Mouse (Mus musculus): Measurements from ENCODE around the gene Per1.

Gene Per1

DNA sequence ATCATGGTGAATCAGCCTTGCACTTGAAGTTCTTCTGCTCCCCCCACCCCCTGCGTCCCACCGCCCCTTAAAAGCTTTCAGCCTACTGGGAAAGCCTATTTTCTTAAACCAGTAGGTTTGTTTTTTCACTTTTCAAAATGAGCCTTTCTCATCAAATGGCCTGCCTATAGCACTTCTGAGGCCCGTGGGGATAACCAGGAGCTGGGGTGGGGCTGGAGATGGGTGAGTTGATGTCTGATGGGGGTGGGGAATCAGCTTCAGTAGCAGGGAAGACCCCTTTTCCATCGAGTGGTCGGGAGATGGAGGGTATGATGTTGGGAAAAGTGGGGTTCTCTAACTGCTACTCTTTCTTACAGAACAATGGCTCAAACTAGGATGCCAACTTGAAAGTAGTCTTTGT, 21.8 kb downstream of the Per1 start:
- no peak for DNase-seq (ENCODE audit: low spot score)

DNA sequence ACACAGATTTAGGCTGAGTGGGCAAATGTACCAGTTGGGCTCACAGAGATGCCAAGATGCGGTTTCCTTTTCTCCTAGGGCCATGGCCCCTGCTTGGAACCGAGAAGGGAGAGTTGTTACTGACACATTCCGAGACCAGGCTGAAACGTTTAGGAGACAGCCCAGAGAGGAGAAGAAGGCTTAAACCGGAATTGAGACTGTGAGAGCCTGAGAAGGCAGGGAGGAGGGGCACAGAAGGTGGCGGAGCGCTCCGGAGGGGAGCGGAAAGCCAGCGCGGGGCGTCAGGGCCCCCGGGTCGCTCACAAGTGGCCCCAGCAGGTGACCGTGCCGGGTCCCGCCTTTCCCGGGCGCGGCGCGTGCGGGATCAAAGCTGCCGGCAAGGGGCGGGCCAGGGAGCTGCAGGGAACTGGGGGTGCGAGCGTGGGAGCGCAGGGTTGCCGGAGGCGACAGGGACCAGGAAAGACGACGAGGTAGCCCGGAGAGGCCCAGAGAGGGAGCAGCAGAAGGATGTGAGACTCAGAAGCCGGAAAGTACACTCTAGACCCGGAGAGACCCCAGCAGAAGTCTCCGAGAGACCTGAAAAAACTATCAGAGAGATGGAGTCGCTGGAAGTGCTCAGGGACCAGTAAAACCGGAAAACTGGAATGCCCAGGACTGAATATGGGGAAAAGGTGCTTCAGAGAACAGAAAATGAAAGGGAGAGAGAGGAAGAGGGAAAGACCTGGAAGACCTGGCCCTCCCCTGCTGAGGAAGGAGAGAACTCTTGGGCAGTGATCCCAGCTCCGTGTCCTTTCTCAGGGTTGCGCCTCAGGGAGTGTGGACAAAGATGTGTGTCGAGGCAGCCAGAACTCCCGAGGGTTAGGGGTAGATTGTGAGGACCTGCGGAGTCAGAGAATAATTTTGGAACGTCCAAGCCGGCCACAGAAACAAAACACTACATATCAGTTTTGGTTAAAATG, 23.0 kb downstream of the Per1 start:
- DNase-seq (ENCODE audit: low spot score): peak; percentile 73

DNA sequence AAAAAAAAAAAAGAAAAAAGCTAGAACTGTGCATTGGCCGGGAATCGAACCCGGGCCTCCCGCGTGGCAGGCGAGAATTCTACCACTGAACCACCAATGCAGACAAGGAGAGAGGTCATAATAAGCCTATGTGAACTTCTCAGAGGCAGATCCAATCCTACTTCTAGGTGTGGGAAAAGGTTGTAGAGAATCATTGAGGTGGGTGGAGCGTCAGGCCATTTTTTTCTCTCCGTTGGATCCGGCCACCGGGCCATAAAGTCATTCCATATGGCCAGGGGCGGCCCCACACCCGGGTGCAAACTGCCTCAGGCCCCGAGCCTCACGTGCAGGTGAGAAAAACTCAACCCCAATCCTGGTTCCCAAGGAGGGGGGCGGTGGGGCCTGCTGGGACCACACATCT, 23.7 kb downstream of the Per1 start:
- peak; percentile 89 for DNase-seq (ENCODE audit: low spot score)

DNA sequence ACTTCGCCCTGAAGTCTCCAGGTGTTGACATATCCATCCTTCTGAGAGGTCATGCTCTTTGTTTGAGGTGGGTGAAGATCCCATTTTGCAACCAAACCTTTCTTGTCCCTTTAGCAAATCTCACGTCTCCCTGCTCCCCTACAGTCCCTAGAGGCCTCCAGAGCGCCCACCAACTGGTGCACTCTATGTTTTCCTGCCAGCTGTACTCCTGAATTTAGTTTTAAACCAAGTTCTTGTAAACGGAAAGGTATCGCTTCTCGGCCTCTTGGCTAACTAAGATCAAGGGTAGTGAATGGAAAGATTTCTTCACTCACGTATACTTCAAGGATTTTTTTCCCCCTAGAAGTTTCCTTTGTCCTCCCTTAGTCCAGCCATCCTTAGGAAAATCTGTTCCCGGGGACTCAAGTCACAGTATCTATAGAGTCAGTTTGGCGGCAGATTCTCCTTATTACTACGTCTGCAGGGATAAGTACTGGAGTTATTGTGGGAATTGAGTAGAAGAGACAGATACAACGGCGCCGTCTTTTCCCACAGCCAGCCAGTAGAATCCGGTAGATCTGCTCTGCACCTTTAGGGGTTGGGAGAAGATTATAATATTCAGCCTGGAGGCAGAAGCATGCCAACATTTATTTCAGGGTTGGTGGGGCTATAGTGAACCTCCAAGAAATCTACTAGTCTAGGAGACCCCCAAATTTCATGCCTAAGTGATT, 24.6 kb downstream of the Per1 start:
- no peak for DNase-seq (ENCODE audit: low spot score)

DNA sequence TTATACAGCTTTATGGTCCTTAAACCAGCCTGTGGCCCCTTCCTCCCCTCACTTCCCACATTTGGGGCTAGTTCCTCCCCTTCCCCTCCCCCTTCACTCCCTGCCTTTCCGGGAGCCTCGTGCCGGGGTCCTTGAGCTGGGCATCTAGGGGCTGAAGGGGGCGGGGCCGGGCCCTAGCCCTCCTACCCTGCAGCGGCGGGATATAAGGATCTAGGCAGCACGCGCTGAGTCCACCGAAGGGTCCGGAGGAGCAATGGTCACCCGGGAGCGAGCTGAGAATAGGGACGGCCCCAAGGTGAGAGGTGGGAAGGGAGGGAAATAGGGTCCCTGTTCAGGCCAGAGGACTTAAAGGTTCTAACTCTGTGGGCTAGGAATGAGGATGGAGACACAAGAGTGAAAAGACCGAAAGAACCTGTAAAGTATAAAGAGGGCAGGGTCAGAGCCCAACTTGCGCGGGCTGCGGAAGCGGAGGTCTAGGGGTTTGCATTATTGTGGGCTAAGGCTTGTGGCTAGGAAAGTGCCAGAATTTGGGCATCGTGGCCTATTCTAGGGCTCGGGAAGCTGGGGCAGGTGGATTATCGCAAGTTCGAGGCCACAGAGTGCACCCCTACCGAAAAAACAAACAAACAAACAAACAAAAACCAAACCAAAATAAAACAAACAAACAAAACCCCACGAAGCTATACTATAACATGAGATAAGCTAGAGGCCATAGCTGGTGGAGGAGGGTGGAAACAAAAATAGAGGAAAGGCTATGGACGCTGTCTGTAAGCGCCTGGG, 25.4 kb downstream of the Per1 start, which contains the start of gene Hes7:
Gene Hes7 (plus strand): TSS at position 184 of the 780 bp plus-strand sequence.
- DNase-seq (ENCODE audit: low spot score): peak; percentile 68

DNA sequence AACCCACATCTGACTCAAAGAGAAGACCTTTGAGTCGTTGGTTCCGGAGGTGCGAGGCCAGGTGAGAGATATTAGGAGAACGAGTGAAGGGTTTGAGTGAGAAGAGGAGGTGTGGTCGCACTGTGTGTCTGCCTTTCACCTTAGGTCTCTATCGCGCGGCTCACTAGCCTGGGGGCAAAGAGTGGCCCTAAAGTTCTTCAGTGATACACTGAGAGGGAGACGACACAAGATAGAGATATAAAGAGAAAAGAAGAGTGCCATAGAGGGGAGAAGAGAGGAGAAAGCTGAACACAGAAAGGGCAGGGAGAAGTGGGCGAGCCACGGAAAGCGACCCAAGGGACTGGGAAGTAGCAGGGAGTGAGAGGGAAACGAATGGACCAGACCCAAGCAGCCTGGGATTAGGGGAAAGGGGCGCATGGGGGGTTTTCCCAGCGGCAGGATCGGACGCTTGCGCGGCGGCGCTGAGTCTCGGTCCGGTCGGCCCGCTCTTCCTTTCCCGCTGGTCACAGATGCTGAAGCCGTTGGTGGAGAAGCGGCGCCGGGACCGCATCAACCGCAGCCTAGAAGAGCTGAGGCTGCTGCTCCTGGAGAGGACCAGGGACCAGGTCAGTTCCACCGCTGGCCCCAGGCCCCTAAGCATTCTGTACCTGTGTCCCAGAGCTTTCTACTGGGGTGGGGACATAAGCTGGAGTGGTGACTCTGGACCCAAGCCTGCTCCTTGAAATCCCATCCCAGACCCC, 26.2 kb downstream of the Per1 start:
- peak; percentile 44 for DNase-seq (ENCODE audit: low spot score)

DNA sequence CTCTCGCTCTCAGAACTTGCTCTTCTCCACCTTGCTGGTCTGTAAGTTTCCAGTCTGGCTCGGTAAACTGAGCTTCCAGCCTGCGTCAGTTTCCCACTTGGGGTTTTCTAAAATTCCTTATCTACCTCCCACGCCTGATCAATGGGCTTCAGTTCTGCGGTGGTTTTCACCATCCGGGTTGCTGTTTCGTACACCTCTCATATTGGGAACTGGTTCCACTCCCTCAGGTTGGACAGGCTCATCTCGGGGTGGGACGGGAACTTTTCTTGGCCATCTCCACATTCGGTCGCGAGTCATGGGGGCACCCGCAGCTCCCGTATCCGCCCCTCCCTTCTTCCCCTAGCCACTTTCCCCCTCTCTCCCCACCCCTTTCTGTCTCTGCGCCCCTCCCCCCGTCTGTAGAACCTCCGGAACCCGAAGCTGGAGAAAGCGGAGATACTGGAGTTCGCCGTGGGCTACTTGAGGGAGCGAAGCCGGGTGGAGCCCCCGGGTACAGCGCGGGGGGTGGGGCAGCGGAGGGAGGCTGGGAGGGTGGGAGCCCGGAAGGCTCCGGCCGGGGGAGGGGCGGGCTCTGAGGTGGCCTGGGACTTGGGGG, 26.8 kb downstream of the Per1 start:
- peak; percentile 28 for DNase-seq (ENCODE audit: low spot score)

DNA sequence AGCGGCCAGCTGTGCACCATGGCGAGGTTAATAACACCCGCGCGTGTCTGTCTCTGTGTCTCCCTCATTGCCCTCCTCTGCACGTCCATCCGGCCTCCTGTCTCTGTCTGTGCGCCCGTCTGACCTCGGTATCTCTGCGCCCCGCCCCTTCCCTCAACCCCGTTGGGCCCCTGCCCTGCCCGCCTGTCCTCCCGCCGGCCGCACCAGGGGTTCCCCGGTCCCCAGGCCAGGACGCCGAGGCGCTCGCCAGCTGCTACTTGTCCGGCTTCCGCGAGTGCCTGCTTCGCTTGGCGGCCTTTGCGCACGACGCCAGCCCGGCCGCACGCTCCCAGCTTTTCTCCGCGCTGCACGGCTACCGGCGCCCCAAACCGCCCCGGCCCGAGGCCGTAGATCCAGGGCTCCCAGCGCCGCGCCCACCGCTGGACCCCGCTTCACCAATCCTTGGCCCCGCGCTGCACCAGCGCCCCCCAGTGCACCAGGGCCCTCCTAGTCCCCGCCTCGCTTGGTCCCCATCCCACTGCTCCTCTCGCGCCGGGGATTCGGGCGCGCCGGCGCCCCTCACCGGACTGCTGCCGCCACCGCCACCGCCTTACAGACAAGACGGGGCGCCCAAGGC, 27.4 kb downstream of the Per1 start, which contains the start of gene 9130213A22Rik:
Gene 9130213A22Rik (minus strand): TSS at position 254 of the 616 bp plus-strand sequence.
- peak; percentile 94 for DNase-seq (ENCODE audit: low spot score)

DNA sequence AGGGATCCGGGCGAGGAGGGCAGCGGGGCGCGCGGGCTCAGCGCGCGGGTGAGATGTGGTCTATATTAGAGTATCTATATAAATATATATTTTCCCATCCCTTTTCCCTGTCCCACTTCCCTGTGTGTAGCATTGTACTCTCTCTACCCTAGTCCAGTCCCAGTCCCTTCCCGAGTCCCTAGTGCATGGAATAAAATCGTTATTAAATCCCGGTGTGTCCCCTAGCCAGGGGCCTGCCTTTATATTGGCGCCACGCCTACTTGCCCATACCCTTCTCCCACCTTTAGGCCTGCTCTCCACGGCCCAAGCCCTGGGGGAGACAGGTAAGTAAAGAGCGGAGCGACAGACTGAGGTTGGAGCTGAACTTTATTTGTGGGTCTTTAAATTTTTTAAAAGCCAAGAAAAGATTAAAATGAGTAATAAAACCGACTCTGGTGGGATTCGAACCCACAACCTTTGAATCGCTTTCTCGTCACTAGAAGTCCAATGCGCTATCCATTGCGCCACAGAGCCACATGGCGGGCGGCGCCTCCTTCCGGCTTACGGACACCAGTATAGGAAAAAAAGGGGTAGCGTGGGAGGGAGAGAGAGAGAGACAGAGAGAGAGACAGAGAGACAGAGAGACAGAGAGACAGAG, 28.2 kb downstream of the Per1 start:
- DNase-seq (ENCODE audit: low spot score): peak; percentile 90

DNA sequence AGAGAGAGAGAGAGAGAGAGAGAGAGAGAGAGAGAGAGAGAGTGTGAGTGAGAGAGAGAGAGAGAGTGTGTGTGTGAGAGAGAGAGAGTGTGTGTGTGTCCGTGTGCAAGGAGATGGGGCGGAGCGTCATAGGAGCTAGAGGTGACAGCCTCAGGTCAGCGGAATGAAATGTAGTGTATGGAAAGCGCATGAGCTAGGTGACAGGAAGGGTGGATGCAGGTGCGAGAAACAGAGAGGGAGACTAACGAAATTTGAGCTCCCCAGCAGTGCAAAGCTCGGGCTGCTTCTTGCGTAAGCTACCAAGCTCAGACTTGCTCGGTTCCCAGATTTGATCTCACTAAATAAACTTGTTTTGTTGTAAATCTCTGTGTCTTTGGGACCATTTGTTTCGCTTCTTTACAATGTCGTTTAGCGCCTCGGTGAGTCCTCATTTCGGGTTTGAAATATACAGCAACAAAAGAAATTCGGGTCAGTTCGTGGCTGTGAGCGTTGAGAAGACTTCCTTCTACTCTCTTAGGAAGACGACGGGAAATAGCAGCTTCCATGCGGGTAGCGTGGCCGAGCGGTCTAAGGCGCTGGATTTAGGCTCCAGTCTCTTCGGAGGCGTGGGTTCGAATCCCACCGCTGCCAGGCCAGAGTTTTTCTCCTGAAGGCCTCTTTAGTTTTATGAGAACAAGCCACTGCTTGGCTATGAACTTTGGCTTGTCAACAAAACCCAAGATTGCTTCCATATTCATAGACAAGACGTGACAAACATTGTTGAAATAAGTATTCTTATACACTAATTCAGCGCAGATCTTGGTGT, 28.9 kb downstream of the Per1 start:
- peak; percentile 94 for DNase-seq (ENCODE audit: low spot score)

DNA sequence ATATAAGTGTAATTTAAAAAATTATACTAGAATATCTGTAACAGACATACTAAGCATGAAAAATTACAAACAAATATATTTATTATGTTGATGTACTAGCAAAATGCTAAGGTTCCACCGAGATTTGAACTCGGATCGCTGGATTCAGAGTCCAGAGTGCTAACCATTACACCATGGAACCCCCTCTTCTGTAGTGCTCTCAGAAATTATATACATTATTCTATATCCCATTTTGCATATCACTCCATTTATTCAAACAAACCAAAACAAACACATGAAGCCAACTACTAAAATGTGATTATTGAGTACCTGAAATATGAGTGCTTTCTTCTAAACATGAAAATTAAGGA, 29.5 kb downstream of the Per1 start:
- DNase-seq (ENCODE audit: low spot score): peak; percentile 79

DNA sequence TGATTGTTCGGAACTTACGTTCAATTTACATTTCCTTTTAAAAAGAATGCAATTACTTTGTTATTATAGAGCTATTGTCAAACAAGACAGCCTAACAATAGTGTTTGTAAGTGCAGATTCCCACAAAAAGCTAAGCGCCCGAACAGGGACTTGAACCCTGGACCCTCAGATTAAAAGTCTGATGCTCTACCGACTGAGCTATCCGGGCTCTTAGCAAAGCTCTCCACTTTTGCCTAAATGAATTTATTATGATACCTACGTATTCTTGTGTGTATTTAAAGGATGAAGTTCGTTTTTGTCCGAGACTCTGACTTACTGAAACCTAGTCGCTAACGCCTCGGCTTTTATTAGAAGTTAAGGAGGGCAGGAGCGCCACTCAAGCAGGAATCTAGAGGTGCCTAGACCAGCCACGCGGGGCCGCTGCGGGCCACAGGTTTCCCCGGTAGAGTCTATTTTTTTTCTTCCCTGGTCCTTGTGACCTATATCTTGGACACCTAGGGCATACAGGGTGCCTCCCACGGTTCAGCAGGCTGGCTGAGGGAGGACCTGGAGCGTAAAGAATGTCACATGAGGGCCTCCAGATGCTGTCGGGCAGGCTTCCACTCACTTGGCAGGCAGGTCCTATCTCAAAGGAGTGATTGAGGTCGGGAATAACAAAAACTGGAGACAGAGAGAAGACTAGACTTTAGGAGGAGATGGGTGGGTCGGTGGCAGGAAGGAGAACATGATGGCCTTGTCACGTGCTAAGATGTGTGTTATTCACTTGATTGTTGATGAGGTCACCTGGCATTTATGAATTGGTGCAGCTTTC, 30.2 kb downstream of the Per1 start:
- DNase-seq (ENCODE audit: low spot score): peak; percentile 86

DNA sequence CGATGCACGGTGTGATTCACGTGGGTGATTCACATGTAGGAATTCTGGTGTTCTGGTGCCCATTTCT, 30.7 kb downstream of the Per1 start, which contains the start of gene Aloxe3:
Gene Aloxe3 (plus strand): TSS at position 45 of the 67 bp plus-strand sequence.
- DNase-seq (ENCODE audit: low spot score): no peak

DNA sequence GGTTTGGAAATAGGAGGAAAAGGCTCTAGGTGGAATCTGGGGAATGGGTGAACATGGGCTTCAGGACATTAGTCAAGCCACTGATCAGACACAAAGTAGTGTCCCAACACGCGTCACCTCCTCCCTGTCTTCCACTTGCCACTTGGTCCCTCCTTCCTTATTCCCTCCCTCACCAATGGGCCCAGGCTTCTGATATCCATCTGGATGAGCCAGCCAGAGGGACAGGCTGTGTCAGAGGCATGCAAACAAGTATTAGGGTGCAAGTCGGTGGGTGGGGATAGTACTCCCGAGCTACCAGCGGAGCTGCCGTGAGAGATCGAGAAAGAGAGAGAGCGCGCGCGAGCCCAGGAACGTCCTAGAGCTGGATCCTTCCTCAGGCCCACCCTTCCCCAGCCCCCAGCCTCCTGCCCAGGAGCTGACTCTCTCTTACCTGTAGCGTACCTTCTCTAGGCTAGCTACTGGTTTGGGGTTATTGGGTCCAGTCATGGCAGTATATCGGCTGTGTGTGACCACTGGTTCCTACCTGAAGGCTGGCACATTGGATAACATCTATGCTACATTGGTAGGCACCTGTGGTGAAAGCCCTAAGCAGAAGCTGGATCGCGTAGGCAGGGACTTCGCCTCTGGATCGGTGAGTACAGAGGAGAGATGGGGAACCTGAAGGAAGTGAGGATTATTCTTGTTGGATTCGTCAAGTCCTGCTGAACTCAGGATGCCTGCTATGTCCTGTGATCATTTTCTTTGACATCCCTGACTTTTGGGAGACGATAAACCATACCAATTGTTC, 31.1 kb downstream of the Per1 start:
- DNase-seq (ENCODE audit: low spot score): peak; percentile 19

DNA sequence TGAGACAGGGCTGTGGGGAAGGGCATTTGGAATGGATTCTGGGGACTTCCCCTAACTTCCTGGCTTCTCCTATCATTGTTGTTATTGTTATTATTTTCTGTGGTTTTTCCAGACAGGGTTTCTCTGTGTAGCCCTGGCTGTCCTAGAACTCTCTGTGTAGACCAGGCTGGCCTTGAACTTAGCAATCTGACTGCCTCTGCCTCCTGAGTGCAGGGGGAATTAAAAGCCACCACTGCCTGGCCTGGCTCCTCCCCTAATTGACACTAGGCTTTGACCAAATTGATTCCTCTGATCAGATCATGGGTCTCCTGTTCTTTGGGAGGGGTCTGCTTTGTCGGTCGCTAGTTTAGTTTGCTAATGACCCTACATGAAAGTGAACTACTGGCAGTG, 31.7 kb downstream of the Per1 start:
- no peak for DNase-seq (ENCODE audit: low spot score)

DNA sequence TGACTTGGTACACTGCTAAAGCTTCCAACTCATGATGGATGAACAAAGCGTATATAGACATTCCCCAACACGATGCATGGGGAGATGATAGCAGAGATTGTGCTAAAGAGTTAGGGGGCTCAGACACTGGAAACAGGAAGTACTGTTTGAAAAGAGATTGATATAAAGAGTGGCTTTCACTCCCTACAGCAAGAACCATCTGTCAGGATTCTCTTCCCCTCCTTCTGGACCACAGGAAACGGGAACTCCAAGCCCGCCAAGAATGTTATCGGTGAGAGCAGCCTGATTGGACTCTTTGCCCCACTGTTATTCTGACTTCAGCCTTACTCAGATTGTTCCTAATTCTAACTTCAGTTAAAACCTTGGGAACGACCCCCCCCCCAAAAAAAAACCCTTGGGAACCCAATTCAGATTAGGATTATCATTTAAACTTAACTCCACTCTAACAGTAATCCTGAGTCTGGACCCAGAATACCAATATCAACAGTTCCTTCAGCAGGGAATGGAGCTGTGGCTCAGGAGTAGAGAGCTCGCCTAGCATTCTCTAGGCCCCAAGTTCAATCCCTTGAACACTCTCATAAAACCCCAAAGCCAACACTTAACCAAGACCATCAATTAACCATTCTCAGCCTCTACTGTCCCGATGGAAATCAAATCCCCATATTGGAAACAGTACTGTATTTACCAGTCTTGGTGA, 33.6 kb downstream of the Per1 start:
- DNase-seq (ENCODE audit: low spot score): no peak

DNA sequence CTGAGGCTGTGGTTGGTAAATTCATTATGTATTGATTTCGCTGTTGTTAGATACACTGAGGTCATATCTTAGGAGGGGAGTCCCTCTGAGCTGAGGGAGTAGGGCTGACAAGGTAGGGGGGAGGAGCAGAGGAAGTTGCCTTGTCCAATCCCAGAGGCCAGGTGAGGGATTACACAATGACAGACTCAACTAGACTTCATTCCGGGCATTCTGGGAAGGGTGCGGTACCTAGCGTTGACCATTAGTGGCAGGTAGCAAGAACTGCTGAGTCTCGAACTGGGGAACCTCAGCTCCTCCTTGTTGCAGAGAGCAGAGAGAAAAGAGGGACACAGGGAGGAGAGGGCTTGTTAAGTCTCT, 38.5 kb downstream of the Per1 start:
- DNase-seq (ENCODE audit: low spot score): peak; percentile 56

Data from embryo, embryonic 10 days (tissue).